Mouse (Mus musculus): ENCODE data around the gene Olfr920. TPM values are rescaled to one million over a fixed set of nuclear protein-coding genes. Genes with fewer than 3 reads are reported as not detected.

Gene Olfr920
- polyA plus RNA-seq (2015; fragmentation: Nextera tagmentation; extraction: Ambion mirVana): not detected in 2 replicates

- Histone ChIP-seq H3K9me3 (replicated peaks; ENCODE audit: control insufficient read depth, low read length, poor library complexity, severe bottlenecking) (no peaks in the 10 kb centered on the region), H3K4me3 (ENCODE audit: low read depth, low read length) (no peak within 1 kb of the TSS), H3K9ac (ENCODE audit: low read depth, low read length) (no peak within 1 kb of the TSS), H3K36me3 (ENCODE audit: control insufficient read depth, insufficient read depth, low read length) (no peaks in the 10 kb centered on the region), H3K27ac (ENCODE audit: low read length) (no peak within 1 kb of the TSS), H3K27me3 (ENCODE audit: control insufficient read depth, insufficient read depth, low read depth, low read length) (no peaks in the 10 kb centered on the region), H3K4me2 (ENCODE audit: low read length) (no peak within 1 kb of the TSS), H3K4me1 (ENCODE audit: control insufficient read depth, insufficient read depth, low read length) (no peaks in the 10 kb centered on the region)
- 95% methylated on average over 1 of the region's 1 CpGs for WGBS
- no peak for ATAC-seq
These were observed at the start of gene Olfr920 for GRCm38 (mm10) chr9:38751999-38752398. TSS of gene Olfr920 (plus strand) at chr9:38752299.

- Histone ChIP-seq H3K36me3 (ENCODE audit: control insufficient read depth, insufficient read depth, low read length) (no peaks in the 10 kb centered on the region), H3K4me2 (ENCODE audit: low read length) (peak within 1 kb of the TSS; percentile 36), H3K27me3 (ENCODE audit: control insufficient read depth, insufficient read depth, low read depth, low read length) (no peaks in the 10 kb centered on the region), H3K4me3 (ENCODE audit: low read depth, low read length) (peak within 1 kb of the TSS; percentile 36), H3K9me3 (replicated peaks; ENCODE audit: control insufficient read depth, low read length, poor library complexity, severe bottlenecking) (no peaks in the 10 kb centered on the region), H3K9ac (ENCODE audit: low read depth, low read length) (no peak within 1 kb of the TSS), H3K27ac (ENCODE audit: low read length) (no peak within 1 kb of the TSS), H3K4me1 (ENCODE audit: control insufficient read depth, insufficient read depth, low read length) (no peaks in the 10 kb centered on the region; the same call in 1 of the 2 replicates)
- WGBS: 3% methylated on average over 4 of the region's 4 CpGs
- ATAC-seq: no peak
These were observed 34.0 kb upstream of the Olfr920 start, which contains the start of gene Vwa5a for GRCm38 (mm10) chr9:38718102-38718501. TSS of gene Vwa5a (plus strand) at chr9:38718268.

- Histone ChIP-seq H3K27me3 (ENCODE audit: control insufficient read depth, insufficient read depth, low read depth, low read length) (no peaks in the 10 kb centered on the region), H3K4me2 (ENCODE audit: low read length) (peak overlapping the region; percentile 36), H3K9me3 (replicated peaks; ENCODE audit: control insufficient read depth, low read length, poor library complexity, severe bottlenecking) (no peaks in the 10 kb centered on the region), H3K9ac (ENCODE audit: low read depth, low read length) (no peak overlapping the region), H3K27ac (ENCODE audit: low read length) (no peak overlapping the region), H3K4me3 (ENCODE audit: low read depth, low read length) (peak overlapping the region; percentile 36), H3K4me1 (ENCODE audit: control insufficient read depth, insufficient read depth, low read length) (no peaks in the 10 kb centered on the region; the same call in 1 of the 2 replicates), H3K36me3 (ENCODE audit: control insufficient read depth, insufficient read depth, low read length) (no peaks in the 10 kb centered on the region)
- 4% methylated on average over 3 of the region's 3 CpGs for WGBS
- ATAC-seq: no peak
These were observed 33.1 kb upstream of the Olfr920 start for GRCm38 (mm10) chr9:38718927-38719441.

- Histone ChIP-seq H3K27ac (ENCODE audit: low read length) (no peak overlapping the region), H3K36me3 (ENCODE audit: control insufficient read depth, insufficient read depth, low read length) (no peaks in the 10 kb centered on the region), H3K9ac (ENCODE audit: low read depth, low read length) (no peak overlapping the region), H3K4me2 (ENCODE audit: low read length) (no peak overlapping the region), H3K9me3 (replicated peaks; ENCODE audit: control insufficient read depth, low read length, poor library complexity, severe bottlenecking) (no peaks in the 10 kb centered on the region), H3K27me3 (ENCODE audit: control insufficient read depth, insufficient read depth, low read depth, low read length) (no peaks in the 10 kb centered on the region), H3K4me1 (ENCODE audit: control insufficient read depth, insufficient read depth, low read length) (no peaks in the 10 kb centered on the region), H3K4me3 (ENCODE audit: low read depth, low read length) (no peak overlapping the region)
- WGBS: 98% methylated on average over 1 of the region's 1 CpGs
- no peak for ATAC-seq
These were observed 28.1 kb upstream of the Olfr920 start for GRCm38 (mm10) chr9:38724044-38724443.

DNA sequence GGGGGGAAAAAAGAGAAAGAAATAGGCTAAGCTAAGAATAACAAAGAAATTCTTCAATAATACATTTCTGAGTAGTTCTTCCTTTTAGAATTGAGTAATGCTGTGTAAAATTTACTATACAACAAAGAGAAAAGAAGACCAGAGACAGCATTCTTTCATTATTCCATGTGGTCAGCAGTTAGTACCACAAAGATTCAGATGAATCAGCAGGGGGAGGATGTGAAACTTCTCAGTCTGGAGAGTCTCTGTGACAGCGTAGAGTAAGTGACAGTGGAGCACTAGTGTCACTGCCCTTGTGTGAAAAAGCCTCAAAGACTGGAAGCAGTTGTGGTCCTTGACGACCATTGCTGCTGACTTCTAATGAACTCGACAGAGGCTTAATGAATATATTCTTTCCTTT, 23.9 kb upstream of the Olfr920 start:
- H3K9me3 ChIP-seq (replicated peaks; ENCODE audit: control insufficient read depth, low read length, poor library complexity, severe bottlenecking): no peaks in the 10 kb centered on the region
- H3K27ac ChIP-seq (ENCODE audit: low read length): no peak overlapping the region
- ATAC-seq: no peak
- no peak overlapping the region for H3K4me3 ChIP-seq (ENCODE audit: low read depth, low read length)
- no peaks in the 10 kb centered on the region for H3K36me3 ChIP-seq (ENCODE audit: control insufficient read depth, insufficient read depth, low read length)
- H3K4me1 ChIP-seq (ENCODE audit: control insufficient read depth, insufficient read depth, low read length): no peaks in the 10 kb centered on the region
- no peak overlapping the region for H3K4me2 ChIP-seq (ENCODE audit: low read length)
- no peaks in the 10 kb centered on the region for H3K27me3 ChIP-seq (ENCODE audit: control insufficient read depth, insufficient read depth, low read depth, low read length)
- H3K9ac ChIP-seq (ENCODE audit: low read depth, low read length): no peak overlapping the region
- WGBS: 86% methylated on average over 3 of the region's 3 CpGs

DNA sequence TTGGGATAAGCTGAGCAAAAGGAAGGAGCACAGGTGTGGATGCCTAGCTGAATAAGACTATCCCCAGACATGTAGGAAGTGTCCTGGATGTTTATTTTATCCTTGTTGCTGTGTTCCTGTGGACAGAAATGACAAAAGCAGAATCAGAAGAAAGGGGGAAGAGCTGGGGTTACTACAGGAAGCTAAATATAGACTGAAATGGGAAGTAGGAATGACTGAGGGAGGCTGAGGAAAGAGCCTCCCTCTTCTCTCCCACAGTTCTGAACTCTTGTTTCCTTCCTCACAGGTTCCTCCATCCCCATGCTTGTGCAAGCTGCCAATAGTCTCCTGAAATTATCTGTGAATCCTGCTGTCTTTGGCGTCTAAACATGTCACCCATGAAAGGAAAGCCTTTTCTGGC, 10.7 kb upstream of the Olfr920 start:
- no peak overlapping the region for H3K27ac ChIP-seq (ENCODE audit: low read length)
- WGBS: 96% methylated on average over 1 of the region's 1 CpGs
- no peak for ATAC-seq

GRCm38 (mm10) chr9:38744619-38745315, 7.3 kb upstream of the Olfr920 start:
- 95% methylated on average over 4 of the region's 4 CpGs for WGBS
- no peak overlapping the region for H3K27ac ChIP-seq (ENCODE audit: low read length)

More for the DNA sequence above, 10.7 kb upstream of the Olfr920 start:
- Histone ChIP-seq H3K4me1 (ENCODE audit: control insufficient read depth, insufficient read depth, low read length) (no peaks in the 10 kb centered on the region), H3K9ac (ENCODE audit: low read depth, low read length) (no peak overlapping the region), H3K9me3 (replicated peaks; ENCODE audit: control insufficient read depth, low read length, poor library complexity, severe bottlenecking) (no peaks in the 10 kb centered on the region), H3K4me2 (ENCODE audit: low read length) (no peak overlapping the region), H3K4me3 (ENCODE audit: low read depth, low read length) (no peak overlapping the region), H3K27me3 (ENCODE audit: control insufficient read depth, insufficient read depth, low read depth, low read length) (no peaks in the 10 kb centered on the region), H3K36me3 (ENCODE audit: control insufficient read depth, insufficient read depth, low read length) (no peaks in the 10 kb centered on the region)

DNA sequence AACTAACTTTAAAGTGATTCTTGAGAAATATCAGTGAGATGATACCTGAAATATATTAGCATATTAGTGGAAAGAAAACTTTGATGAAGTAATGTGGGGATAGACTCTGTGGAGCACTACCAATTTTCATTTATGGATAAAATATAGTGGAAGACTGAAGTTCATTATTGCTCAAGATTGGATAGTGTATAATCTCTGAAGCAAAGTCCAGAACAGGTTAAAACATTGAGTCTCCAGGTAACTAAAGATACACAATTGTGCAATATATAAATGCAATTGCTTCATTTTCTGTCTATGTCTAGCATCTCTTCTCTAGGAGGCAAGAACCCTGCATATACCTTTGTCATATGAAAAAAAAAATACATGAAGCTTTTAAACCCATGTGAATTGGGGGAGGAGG, 20.7 kb downstream of the Olfr920 start, which contains the start of gene Olfr921:
TSS of gene Olfr921 (plus strand) at position 301 of the 400 bp plus-strand sequence.
- Histone ChIP-seq H3K4me1 (ENCODE audit: control insufficient read depth, insufficient read depth, low read length) (no peaks in the 10 kb centered on the region), H3K36me3 (ENCODE audit: control insufficient read depth, insufficient read depth, low read length) (no peaks in the 10 kb centered on the region), H3K27me3 (ENCODE audit: control insufficient read depth, insufficient read depth, low read depth, low read length) (no peaks in the 10 kb centered on the region), H3K9me3 (replicated peaks; ENCODE audit: control insufficient read depth, low read length, poor library complexity, severe bottlenecking) (no peaks in the 10 kb centered on the region), H3K27ac (ENCODE audit: low read length) (no peak within 1 kb of the TSS), H3K9ac (ENCODE audit: low read depth, low read length) (no peak within 1 kb of the TSS), H3K4me2 (ENCODE audit: low read length) (no peak within 1 kb of the TSS), H3K4me3 (ENCODE audit: low read depth, low read length) (no peak within 1 kb of the TSS)
- no peak for ATAC-seq

More at GRCm38 (mm10) chr9:38744619-38745315, 7.3 kb upstream of the Olfr920 start:
- H3K27me3 ChIP-seq (ENCODE audit: control insufficient read depth, insufficient read depth, low read depth, low read length): no peaks in the 10 kb centered on the region
- H3K4me1 ChIP-seq (ENCODE audit: control insufficient read depth, insufficient read depth, low read length): no peaks in the 10 kb centered on the region
- H3K36me3 ChIP-seq (ENCODE audit: control insufficient read depth, insufficient read depth, low read length): no peaks in the 10 kb centered on the region
- ATAC-seq: no peak
- no peaks in the 10 kb centered on the region for H3K9me3 ChIP-seq (replicated peaks; ENCODE audit: control insufficient read depth, low read length, poor library complexity, severe bottlenecking)
- H3K4me3 ChIP-seq (ENCODE audit: low read depth, low read length): no peak overlapping the region
- no peak overlapping the region for H3K4me2 ChIP-seq (ENCODE audit: low read length)
- H3K9ac ChIP-seq (ENCODE audit: low read depth, low read length): no peak overlapping the region

DNA sequence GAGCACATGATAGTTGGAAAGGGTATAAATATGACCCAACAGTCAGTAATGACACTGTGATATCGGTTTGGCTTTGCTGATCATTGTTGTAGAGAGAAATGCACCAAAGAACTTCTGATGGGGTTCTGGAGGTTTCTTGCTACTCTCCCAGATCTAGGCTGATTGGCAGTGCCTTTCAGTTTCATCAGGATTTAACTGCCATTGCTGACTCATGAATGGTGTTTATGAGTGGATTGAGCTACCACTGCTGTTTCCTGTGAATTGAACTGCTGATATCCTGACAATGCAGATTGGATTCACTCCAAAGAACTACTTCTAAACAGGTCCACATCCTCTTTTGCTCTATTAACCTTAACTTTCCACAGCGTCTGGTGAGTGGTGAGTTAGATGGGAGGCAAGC, 40.6 kb downstream of the Olfr920 start:
- no peak for ATAC-seq
- WGBS: 88% methylated on average over 2 of the region's 2 CpGs
- H3K27me3 ChIP-seq (ENCODE audit: control insufficient read depth, insufficient read depth, low read depth, low read length): no peaks in the 10 kb centered on the region

More for the DNA sequence above, 40.6 kb downstream of the Olfr920 start:
- Histone ChIP-seq H3K4me2 (ENCODE audit: low read length) (no peak overlapping the region), H3K4me3 (ENCODE audit: low read depth, low read length) (no peak overlapping the region), H3K9ac (ENCODE audit: low read depth, low read length) (no peak overlapping the region), H3K4me1 (ENCODE audit: control insufficient read depth, insufficient read depth, low read length) (no peaks in the 10 kb centered on the region), H3K9me3 (replicated peaks; ENCODE audit: control insufficient read depth, low read length, poor library complexity, severe bottlenecking) (no peaks in the 10 kb centered on the region; the same call in 1 of the 2 replicates), H3K36me3 (ENCODE audit: control insufficient read depth, insufficient read depth, low read length) (no peaks in the 10 kb centered on the region), H3K27ac (ENCODE audit: low read length) (no peak overlapping the region)
